Mouse (Mus musculus) embryonic stem cell, embryonic (primary cell): ENCODE data around the gene Pgrmc1.

ENCODE experiments used
- CTCF ChIA-PET, 4 experiments: fragments of 300-600 bp in 2 of 4; fragments of 350-600 bp in 2 of 4; sonication (Branson Sonifier 250); formaldehyde crosslinking; loops; one replicate each; lab custom pipeline; 2022; ENCODE audit warnings: inconsistent platforms in 2 of 4; lab: Charles Lee
- POLR2A ChIA-PET, 4 experiments: fragments of 300-600 bp in 2 of 4; fragments of 350-600 bp in 2 of 4; sonication (Branson Sonifier 250); formaldehyde crosslinking; loops; one replicate each; lab custom pipeline; 2022; ENCODE audit warnings: antibody characterized with exemption in 4 of 4, inconsistent platforms in 1 of 4; lab: Charles Lee

The Pgrmc1 gene

GRCm38 (mm10) chrX:36597707-36598389 is at the start of gene Pgrmc1:
Gene Pgrmc1, plus strand, starts transcription at chrX:36598206.
- CTCF ChIA-PET, result interaction anchor here in 2 of 4 experiments (0.8 to 2.2 kb wide), 4 partner anchors 18 to 197 kb away, joined by 3 to 18 read pairs (median 4); partner anchors contain the start of genes Akap17b (in 1 of the 2) and Slc25a5 (in 1 of the 2)
- POLR2A ChIA-PET, result interaction anchor here in 3 of 4 experiments (0.5 to 3.3 kb wide), 79 partner anchors 8 to 513 kb away, joined by 3 to 48 read pairs (median 4); partner anchors contain the start of genes Akap17b (in 3 of the 3), Rpl39 (in 3 of the 3), Slc25a5 (in 3 of the 3) and Lonrf3 (in 1 of the 3)

- ChIA-PET CTCF (no interaction called here), POLR2A (no interaction called here)
Observed at GRCm38 (mm10) chrX:36548798-36549197, 49.2 kb upstream of the Pgrmc1 start.

- CTCF ChIA-PET, result interaction anchor here (0.6 to 1.7 kb wide), 5 partner anchors 11 to 16 kb away, joined by 3 to 4 read pairs (median 3); no protein-coding TSS in a partner anchor
Observed at GRCm38 (mm10) chrX:36550906-36551305, 47.1 kb upstream of the Pgrmc1 start.

GRCm38 (mm10) chrX:36551351-36551750 is 46.7 kb upstream of the Pgrmc1 start:
- ChIA-PET CTCF (interaction anchor here in 2 of 4 experiments (1.0 to 1.7 kb wide), 3 partner anchors 10 to 17 kb away, joined by 3 to 4 read pairs (median 4); no protein-coding TSS in a partner anchor), POLR2A (interaction anchor here in 2 of 4 experiments (0.7 to 0.8 kb wide), 2 partner anchors 11 to 36 kb away, joined by 3 read pairs; no protein-coding TSS in a partner anchor)

More at GRCm38 (mm10) chrX:36550906-36551305, 47.1 kb upstream of the Pgrmc1 start:
- POLR2A ChIA-PET, result interaction anchor here in 1 of 4 experiments (0.8 kb wide), 1 partner anchor 11 kb away, joined by 3 read pairs; no protein-coding TSS in a partner anchor

DNA sequence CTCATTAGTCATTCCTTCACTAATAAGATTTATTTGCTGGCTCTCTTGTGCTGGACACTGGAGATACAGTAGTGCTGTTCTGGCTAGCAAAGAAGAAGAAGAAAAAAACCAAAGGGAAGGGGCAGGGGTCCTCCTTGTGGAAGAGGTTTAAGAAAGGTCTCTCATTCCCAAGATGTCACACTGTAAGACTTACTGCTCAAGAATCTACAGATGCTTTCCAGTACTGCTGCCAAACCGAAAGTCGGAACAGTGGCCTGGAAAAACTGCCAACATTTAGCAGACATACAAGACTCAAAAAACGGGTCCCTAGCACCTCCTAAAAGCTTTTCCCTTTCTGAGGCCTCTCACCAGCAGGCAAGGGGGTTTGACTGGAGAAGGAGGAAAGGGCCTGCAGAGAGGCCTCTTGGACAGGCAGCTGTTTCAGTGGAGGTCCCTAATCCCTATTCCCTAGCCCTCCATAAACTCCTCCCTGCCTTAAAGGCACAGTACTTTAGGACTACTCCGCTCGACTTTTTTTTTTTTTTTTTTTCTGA is 45.9 kb upstream of the Pgrmc1 start:
- ChIA-PET POLR2A (interaction anchor here in 1 of 4 experiments (0.7 kb wide), 1 partner anchor 36 kb away, joined by 3 read pairs; no protein-coding TSS in a partner anchor), CTCF (interaction anchor here in 1 of 4 experiments (0.7 kb wide), 1 partner anchor 37 kb away, joined by 4 read pairs; no protein-coding TSS in a partner anchor)

- ChIA-PET CTCF (interaction anchor here in 1 of 4 experiments (0.7 kb wide), 1 partner anchor 38 kb away, joined by 4 read pairs; no protein-coding TSS in a partner anchor), POLR2A (no interaction called here)
Observed at GRCm38 (mm10) chrX:36552715-36553114, 45.3 kb upstream of the Pgrmc1 start.

GRCm38 (mm10) chrX:36555196-36555595 is 42.8 kb upstream of the Pgrmc1 start:
- ChIA-PET POLR2A (interaction anchor here in 1 of 4 experiments (0.7 kb wide), 1 partner anchor 43 kb away, joined by 4 read pairs; the partner anchor contains the start of gene Pgrmc1), CTCF (interaction anchor here in 1 of 4 experiments (0.5 kb wide), 1 partner anchor 16 kb away, joined by 3 read pairs; no protein-coding TSS in a partner anchor)

DNA sequence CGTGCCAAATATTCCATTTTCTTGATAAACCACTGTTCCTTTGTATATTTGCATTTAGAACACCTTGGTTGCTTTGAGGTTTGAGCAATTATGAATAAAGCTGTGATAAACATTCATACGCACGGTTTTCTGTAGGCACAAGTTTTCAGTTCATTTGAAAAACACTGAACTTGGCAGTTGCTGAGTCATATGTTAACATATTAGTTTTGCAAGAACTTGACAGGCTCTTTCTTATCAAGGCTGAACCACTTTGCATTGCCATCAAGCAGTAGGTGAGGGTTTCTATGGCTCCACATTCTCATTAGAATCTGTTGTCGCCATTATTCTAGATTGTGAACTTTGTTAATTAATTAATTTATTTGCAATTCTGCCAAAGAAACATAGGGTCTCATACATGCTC is 37.8 kb upstream of the Pgrmc1 start:
- ChIA-PET CTCF (no interaction called here), POLR2A (no interaction called here)

- ChIA-PET CTCF (interaction anchor here in 3 of 4 experiments (0.5 to 1.3 kb wide), 12 partner anchors 9 to 336 kb away, joined by 3 to 11 read pairs (median 4); no protein-coding TSS in a partner anchor), POLR2A (interaction anchor here in 3 of 4 experiments (0.6 to 2.0 kb wide), 4 partner anchors 36 to 428 kb away, joined by 3 to 6 read pairs (median 4); partner anchors contain the start of gene Pgrmc1 (in 2 of the 3))
Observed at GRCm38 (mm10) chrX:36561650-36562049, 36.4 kb upstream of the Pgrmc1 start.

DNA sequence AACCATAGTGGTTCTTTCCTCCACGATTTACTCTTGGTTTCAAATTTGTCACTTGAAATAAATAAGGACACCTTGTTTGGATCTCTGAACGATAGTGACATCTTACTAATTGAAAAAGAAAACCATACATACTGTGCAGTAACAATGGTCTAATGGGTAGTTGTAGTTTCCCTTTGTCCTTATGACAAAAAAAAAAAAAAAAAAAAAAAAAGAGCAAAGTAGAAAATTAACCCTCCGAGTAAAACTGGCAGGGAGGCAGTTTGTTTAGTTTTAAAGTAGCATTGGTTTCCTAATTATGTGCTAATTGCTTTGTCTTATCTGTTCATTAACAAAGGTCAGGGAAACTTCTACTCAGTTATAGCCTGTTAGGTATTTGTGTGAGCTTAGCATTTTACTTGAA is 35.9 kb upstream of the Pgrmc1 start:
- ChIA-PET POLR2A (interaction anchor here in 3 of 4 experiments (0.6 to 2.0 kb wide), 3 partner anchors 36 to 400 kb away, joined by 3 to 6 read pairs (median 4); partner anchors contain the start of gene Pgrmc1 (in 2 of the 3)), CTCF (interaction anchor here (0.5 to 1.3 kb wide), 13 partner anchors 8 to 336 kb away, joined by 3 to 11 read pairs (median 4); no protein-coding TSS in a partner anchor)

DNA sequence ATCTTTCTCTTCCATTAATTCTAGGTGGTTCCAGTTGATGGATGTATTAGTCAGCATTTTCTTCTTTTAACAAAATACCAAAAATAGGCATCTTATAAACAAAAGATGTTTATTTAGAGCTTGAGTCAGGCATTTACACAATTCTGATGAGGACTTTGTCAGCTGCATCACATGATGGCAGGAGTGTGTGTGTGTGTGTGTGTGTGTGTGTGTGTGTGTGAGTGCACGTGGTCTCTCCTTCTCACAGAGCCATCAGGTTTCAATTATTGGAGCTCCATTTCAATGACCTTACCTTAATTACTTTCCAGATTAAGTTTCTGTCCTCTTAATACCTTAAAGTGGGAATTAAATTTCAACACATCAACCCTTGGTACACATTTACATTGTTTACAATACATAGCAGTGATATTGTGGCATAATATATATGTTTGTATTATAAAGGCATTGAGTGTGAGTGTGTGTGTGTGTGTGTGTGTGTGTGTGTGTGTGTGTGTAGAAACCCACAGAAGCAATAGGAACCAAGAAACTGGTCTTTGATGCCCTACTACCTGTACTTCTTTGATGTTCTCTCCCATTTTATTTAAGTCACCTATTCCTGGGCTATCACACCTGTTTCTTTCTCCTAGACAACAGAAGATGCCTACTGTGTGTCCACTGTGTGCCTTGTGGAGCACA is 11.2 kb upstream of the Pgrmc1 start:
- ChIA-PET CTCF (no interaction called here), POLR2A (no interaction called here)

DNA sequence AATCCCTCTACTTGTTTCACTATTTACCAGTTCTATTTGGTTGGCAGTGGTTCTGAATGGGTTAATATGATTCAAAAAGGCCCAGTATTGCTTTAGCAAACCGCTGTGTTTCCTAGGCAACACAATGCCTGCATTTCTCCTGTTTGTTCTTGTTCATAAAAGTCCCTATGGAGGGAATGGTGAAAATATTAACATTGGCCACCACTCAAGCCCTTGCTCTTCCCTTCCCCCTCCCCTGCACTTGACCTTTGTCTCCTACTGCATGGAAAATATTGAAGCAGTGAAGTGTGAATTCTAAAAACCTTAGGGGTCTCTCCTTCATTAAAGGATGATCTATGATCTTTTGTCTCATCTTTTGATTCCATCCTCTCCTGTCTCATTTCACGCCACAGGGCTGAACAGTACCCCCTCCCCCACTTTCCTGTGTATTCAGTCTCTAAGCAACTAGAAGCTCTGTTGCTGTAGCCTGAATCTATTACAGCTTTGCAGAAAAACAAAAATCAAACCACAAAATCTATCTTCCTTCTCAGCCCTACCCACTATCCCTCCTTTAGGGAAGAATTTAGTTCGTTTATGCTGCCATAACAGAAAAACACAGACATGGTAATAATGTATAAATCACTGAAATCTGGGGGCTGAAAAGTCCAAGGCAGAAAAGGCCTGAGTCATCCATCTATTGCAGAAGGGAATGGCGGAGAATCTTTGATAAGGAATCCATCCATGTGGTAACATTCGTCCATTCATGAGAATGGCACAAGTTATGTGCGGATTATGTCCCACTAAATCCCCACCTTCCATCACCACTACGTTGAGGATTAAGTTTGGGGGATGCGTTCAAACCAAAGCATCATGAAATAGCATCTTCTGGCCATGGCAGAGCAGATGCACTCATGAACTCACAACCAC is 10.4 kb upstream of the Pgrmc1 start:
- POLR2A ChIA-PET, result interaction anchor here in 2 of 4 experiments (0.6 to 0.8 kb wide), 2 partner anchors 10 to 36 kb away, joined by 3 read pairs; partner anchors contain the start of gene Pgrmc1 (in 1 of the 2)
- CTCF ChIA-PET, result no interaction called here

GRCm38 (mm10) chrX:36590266-36590665 is 7.7 kb upstream of the Pgrmc1 start:
- POLR2A ChIA-PET, result no interaction called here
- CTCF ChIA-PET, result no interaction called here

DNA sequence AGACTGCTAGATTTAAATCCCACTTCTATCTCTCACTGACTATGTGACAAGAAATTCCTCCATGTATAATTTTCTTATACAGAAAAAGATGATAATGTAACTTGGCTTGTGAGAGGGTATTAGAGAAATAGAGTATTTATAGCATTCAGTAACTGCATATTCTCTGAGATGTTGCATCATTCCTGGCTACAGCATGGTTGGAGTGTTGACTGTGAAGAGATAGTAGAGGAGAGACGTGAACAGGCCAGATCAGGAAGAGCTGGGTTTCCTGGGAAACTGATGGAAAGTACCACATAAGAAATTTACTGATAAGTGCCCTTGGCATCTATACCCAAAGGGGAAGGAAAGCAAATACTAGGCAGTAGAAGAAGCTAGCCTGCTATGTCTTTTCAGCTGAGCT is 6.9 kb upstream of the Pgrmc1 start:
- ChIA-PET POLR2A (interaction anchor here in 1 of 4 experiments (0.5 kb wide), 1 partner anchor 312 kb away, joined by 3 read pairs; no protein-coding TSS in a partner anchor), CTCF (interaction anchor here in 2 of 4 experiments (0.5 to 0.6 kb wide), 2 partner anchors 13 to 54 kb away, joined by 3 to 6 read pairs; partner anchors contain the start of gene Akap17b (in 1 of the 2))

DNA sequence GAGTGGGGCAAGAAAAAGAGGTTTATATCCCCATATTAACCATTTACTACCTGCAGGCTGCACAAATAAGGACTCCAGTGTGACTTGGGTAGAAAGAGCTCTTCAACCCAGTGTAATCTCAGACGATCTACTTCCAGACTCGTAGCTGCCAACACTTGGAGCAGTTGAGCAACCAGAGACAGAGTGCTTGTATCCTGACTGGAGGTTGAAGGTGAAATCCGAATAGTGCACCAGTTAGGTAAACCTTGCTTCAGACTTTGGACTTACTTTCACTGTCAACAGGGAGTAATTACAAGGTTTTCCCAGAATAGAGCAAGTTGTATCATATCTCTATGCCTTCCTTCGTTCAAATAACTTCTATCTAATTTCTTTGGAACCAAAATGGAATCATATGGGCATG is 6.5 kb upstream of the Pgrmc1 start:
- CTCF ChIA-PET, result interaction anchor here in 1 of 4 experiments (0.6 kb wide), 1 partner anchor 13 kb away, joined by 6 read pairs; no protein-coding TSS in a partner anchor
- POLR2A ChIA-PET, result no interaction called here

- CTCF ChIA-PET, result no interaction called here
- POLR2A ChIA-PET, result no interaction called here
Observed at GRCm38 (mm10) chrX:36595247-36595646, 2.8 kb upstream of the Pgrmc1 start.
